Mouse (Mus musculus) gastrocnemius, postnatal 36 days (tissue): ENCODE measurements around the gene Eif3k. TPM values are rescaled to one million over a fixed set of nuclear protein-coding genes. Genes with fewer than 3 reads are reported as not detected.

ENCODE experiments used
- DNase-seq, 2 experiments: peaks; one replicate each; pipeline ENCODE4 v3.0.0; 2022
- intact Hi-C: fragments of 180-260 bp; cut with DNase I; formaldehyde crosslinking; loops from one replicate; pipeline ENCODE4 v1.15.1; 2025
- total RNA-seq, 2 experiments: library from RNA; stranded (reverse); gene quantifications; 2 replicates each; pipeline ENCODE4 v1.2.3; 2021

Gene Eif3k
- total RNA-seq, 2 experiments from 2014 or later, result 119 to 125 TPM

- DNase-seq, result no peak
- intact Hi-C loops, result no loop called here
Observed at GRCm38 (mm10) chr7:28944756-28945415, 36.8 kb downstream of the Eif3k start.

GRCm38 (mm10) chr7:28943451-28944180, 38.0 kb downstream of the Eif3k start:
- DNase-seq, result no peak
- intact Hi-C loops, result no loop called here

- DNase-seq, result no peak
- intact Hi-C loops, result no loop called here
Observed at GRCm38 (mm10) chr7:28941542-28941941, 40.1 kb downstream of the Eif3k start.

GRCm38 (mm10) chr7:28941129-28941528, 40.5 kb downstream of the Eif3k start:
- no peak for DNase-seq
- intact Hi-C loops, result no loop called here

- intact Hi-C loops, result no loop called here
- no peak for DNase-seq
Observed at GRCm38 (mm10) chr7:28939418-28940183, 42.1 kb downstream of the Eif3k start.

- intact Hi-C loops, result no loop called here
Observed at GRCm38 (mm10) chr7:28938654-28939053, 43.0 kb downstream of the Eif3k start.

GRCm38 (mm10) chr7:28936787-28937186, 44.9 kb downstream of the Eif3k start:
- DNase-seq, result no peak
- intact Hi-C loops, result no loop called here

More at GRCm38 (mm10) chr7:28938654-28939053, 43.0 kb downstream of the Eif3k start:
- no peak for DNase-seq

GRCm38 (mm10) chr7:28933825-28934224, 47.8 kb downstream of the Eif3k start:
- intact Hi-C loops, result no loop called here
- DNase-seq, result no peak

- no peak for DNase-seq
- intact Hi-C loops, result no loop called here
Observed at GRCm38 (mm10) chr7:28932421-28933041, 49.1 kb downstream of the Eif3k start.

- intact Hi-C loops, result no loop called here
- no peak for DNase-seq
Observed at GRCm38 (mm10) chr7:28931695-28932039, 50.0 kb downstream of the Eif3k start.

- intact Hi-C loops, result no loop called here
- DNase-seq, result no peak
Observed at GRCm38 (mm10) chr7:28931032-28931694, 50.5 kb downstream of the Eif3k start.

GRCm38 (mm10) chr7:28930320-28931031, 51.2 kb downstream of the Eif3k start:
- no peak for DNase-seq
- intact Hi-C loops, result no loop called here

- intact Hi-C loops, result no loop called here
- no peak for DNase-seq
Observed at GRCm38 (mm10) chr7:28929381-28929780, 52.3 kb downstream of the Eif3k start.

- no peak for DNase-seq
- intact Hi-C loops, result no loop called here
Observed at GRCm38 (mm10) chr7:28926172-28926571, 55.5 kb downstream of the Eif3k start.

GRCm38 (mm10) chr7:28925317-28925716, 56.3 kb downstream of the Eif3k start:
- intact Hi-C loops, result no loop called here

GRCm38 (mm10) chr7:28924802-28925201, 56.9 kb downstream of the Eif3k start:
- no peak for DNase-seq
- intact Hi-C loops, result loop anchor here (5.0 kb wide), 1 partner anchor 32 kb away; no protein-coding TSS in a partner anchor

More at GRCm38 (mm10) chr7:28925317-28925716, 56.3 kb downstream of the Eif3k start:
- peak in 1 of 2 experiments; percentile 75 for DNase-seq

- DNase-seq, result no peak
- intact Hi-C loops, result loop anchor here (5.0 kb wide), 1 partner anchor 33 kb away; no protein-coding TSS in a partner anchor
Observed at GRCm38 (mm10) chr7:28923865-28924291, 57.8 kb downstream of the Eif3k start.

- intact Hi-C loops, result loop anchor here (5.0 kb wide), 1 partner anchor 35 kb away; no protein-coding TSS in a partner anchor
- DNase-seq, result no peak
Observed at GRCm38 (mm10) chr7:28922606-28923005, 59.1 kb downstream of the Eif3k start.

- no peak for DNase-seq
- intact Hi-C loops, result loop anchor here (5.0 kb wide), 1 partner anchor 35 kb away; no protein-coding TSS in a partner anchor
Observed at GRCm38 (mm10) chr7:28921722-28922465, 59.8 kb downstream of the Eif3k start.
